Mouse (Mus musculus) heart, embryonic 10.5 days (tissue): ENCODE measurements around the gene Lrrc42. TPM values are rescaled to one million over a fixed set of nuclear protein-coding genes. Genes with fewer than 3 reads are reported as not detected.

Source experiments
- DNase-seq: peaks from one replicate; pipeline ENCODE4 v3.0.0-alpha.2; 2017; ENCODE audit warnings: low spot score
- H3K27ac ChIP-seq: fragments of 300-500 bp; sonication (generic); 2 replicates; pipeline ENCODE4 v1.5.1; 2016; ENCODE audit warnings: mild to moderate bottlenecking
- H3K27me3 ChIP-seq: fragments of 300-500 bp; sonication (generic); 2 replicates; pipeline ENCODE4 v1.6.1; 2016; ENCODE audit warnings: mild to moderate bottlenecking; ENCODE audit not compliant: poor library complexity, insufficient read depth, severe bottlenecking
- H3K36me3 ChIP-seq: fragments of 300-500 bp; sonication (generic); 2 replicates; pipeline ENCODE4 v1.6.1; 2016; ENCODE audit warnings: mild to moderate bottlenecking, moderate library complexity
- H3K4me1 ChIP-seq: fragments of 300-500 bp; sonication (generic); 2 replicates; pipeline ENCODE4 v1.6.1; 2016; ENCODE audit warnings: mild to moderate bottlenecking
- H3K4me3 ChIP-seq: fragments of 300-500 bp; sonication (generic); 2 replicates; pipeline ENCODE4 v1.5.1; 2016; ENCODE audit warnings: mild to moderate bottlenecking, moderate library complexity
- H3K9me3 ChIP-seq: fragments of 300-500 bp; sonication (generic); 2 replicates; pipeline ENCODE4 v1.6.1; 2016; ENCODE audit warnings: mild to moderate bottlenecking, moderate library complexity
- WGBS: fragments of 180-500 bp; shearing (Covaris S2); methylation state at CpG from one replicate; pipeline ENCODE4 v1.1.7; 2016; 5-methylcytosine and 5-hydroxymethylcytosine counted together
- polyA plus RNA-seq: library from polyadenylated mRNA; unstranded; fragments of >200 nt; fragmentation: Nextera tagmentation; extraction: Ambion mirVana; gene quantifications from 2 replicates; pipeline ENCODE4 v1.2.1, GENCODE M21; 2016

Lrrc42 gene
- polyA plus RNA-seq, 1 experiment from 2014 or later = 86.6 TPM

DNA sequence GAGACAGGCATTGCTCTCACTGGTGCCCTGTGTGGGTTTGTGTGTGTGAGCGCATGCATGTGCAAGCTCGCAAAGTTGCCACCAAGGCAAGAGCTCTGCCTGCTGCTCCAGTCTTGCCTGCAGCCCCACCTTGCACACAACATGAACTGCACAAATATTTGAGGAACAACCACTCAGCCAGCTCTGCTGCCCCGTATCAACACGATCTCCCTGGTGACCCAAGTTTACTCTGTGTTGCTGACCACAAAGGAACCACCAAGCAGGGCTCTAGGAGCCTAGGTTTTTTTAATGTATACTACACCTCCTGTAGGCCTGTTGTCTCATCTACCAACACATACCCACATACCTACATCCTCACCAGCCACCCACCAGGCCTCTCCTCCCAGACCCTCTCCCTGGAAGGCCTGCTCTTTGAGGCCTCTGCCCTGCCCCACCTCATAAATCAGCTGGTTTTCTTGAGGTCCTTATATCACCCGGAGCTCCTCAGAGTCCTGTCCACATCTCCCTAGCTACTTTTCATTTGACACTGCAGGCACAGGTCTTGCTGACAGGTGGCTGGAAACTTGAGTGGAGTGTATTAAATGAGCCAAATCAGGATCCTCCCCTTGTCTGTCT, 42.7 kb downstream of the Lrrc42 start:
- DNase-seq = no peak
- peaks cover 17% of the 10 kb centered on the region for H3K4me1 ChIP-seq
- H3K9me3 ChIP-seq = no peaks in the 10 kb centered on the region
- no peak overlapping the region for H3K4me3 ChIP-seq
- no peak overlapping the region for H3K27ac ChIP-seq
- peaks cover 7% of the 10 kb centered on the region; the same call in 1 of the 2 replicates for H3K27me3 ChIP-seq
- 73% methylated on average over 5 of the region's 5 CpGs for WGBS
- peaks cover 23% of the 10 kb centered on the region; the same call in 1 of the 2 replicates for H3K36me3 ChIP-seq

DNA sequence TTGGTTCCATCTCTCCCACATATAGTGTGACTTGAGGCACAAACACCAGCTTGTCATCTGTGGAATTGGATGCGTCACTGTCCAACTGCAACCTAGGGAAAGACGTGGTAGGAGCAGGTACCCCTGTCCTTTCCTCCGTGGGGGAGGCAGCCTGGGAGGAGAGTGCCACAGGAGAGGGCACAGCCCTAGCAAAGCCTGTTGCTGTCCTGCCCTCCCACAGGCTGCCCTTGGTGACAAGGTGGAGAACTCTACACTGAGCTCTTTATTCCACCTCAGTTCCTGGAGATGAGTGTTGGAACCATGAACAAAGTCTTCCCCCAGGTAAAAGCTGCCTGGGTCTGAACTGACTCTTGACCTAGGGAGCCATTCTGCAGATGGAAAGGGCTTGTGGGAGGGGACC, 44.5 kb downstream of the Lrrc42 start, which contains the start of gene Ldlrad1:
Ldlrad1 (plus strand) TSS at position 301 of the 400 bp plus-strand sequence.
- Histone ChIP-seq H3K4me3 (no peak within 1 kb of the TSS), H3K9me3 (no peaks in the 10 kb centered on the region), H3K36me3 (peaks cover 40% of the 10 kb centered on the region), H3K27ac (no peak within 1 kb of the TSS), H3K27me3 (0 out of 2 replicates have a peak, but pooled peaks cover 5% of the 10 kb centered on the region), H3K4me1 (peaks cover 17% of the 10 kb centered on the region)
- DNase-seq = no peak
- 78% methylated on average over 3 of the region's 3 CpGs for WGBS

DNA sequence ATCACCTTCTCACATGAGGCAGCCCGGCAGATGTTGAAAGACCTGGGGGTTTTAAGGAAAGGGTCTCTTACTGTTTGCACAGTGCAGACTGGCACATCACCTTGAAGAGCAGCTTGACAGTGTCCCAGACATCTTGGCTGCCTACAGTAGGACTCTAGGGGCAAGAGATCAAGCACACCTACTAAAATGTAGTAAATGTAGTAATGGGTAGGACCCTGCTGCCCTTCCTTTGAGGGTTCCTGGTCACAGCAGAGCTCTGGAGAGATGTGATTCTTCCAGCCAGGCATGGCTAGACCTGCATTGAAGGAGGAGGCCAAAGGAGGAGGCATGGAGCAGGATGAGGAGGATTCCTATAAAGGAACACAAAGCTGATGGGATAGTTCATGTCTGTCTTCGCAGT, 46.3 kb downstream of the Lrrc42 start:
- Histone ChIP-seq H3K36me3 (peaks cover 58% of the 10 kb centered on the region), H3K4me1 (peaks cover 8% of the 10 kb centered on the region), H3K27ac (no peak overlapping the region), H3K4me3 (no peak overlapping the region), H3K9me3 (no peaks in the 10 kb centered on the region), H3K27me3 (no peaks in the 10 kb centered on the region)
- WGBS = 92% methylated on average over 2 of the region's 2 CpGs
- DNase-seq = no peak

DNA sequence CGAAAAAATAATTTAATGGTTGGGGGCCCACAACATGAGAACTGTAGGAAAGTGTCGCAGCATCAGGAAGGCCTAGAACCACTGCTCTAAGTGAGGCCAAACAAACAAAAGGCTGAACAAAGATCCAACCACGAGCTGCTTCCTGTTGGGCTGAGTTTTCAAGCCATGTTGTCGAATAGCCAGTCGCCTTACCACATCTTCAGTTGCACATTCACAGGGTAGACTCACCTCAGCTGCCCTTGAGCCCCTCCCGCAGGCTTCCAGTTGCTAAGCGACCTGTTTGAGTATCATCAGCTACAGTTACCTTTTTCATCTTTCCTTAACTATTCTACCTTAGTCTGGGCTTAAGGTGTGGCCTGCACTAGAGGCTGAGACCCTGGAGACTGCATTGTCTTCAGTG, 50.3 kb downstream of the Lrrc42 start:
- DNase-seq = no peak
- no peak overlapping the region for H3K4me3 ChIP-seq
- no peaks in the 10 kb centered on the region for H3K4me1 ChIP-seq
- H3K9me3 ChIP-seq = no peaks in the 10 kb centered on the region
- H3K27ac ChIP-seq = no peak overlapping the region
- no peaks in the 10 kb centered on the region for H3K27me3 ChIP-seq
- 86% methylated on average over 7 of the region's 7 CpGs for WGBS
- H3K36me3 ChIP-seq = peaks cover 93% of the 10 kb centered on the region

DNA sequence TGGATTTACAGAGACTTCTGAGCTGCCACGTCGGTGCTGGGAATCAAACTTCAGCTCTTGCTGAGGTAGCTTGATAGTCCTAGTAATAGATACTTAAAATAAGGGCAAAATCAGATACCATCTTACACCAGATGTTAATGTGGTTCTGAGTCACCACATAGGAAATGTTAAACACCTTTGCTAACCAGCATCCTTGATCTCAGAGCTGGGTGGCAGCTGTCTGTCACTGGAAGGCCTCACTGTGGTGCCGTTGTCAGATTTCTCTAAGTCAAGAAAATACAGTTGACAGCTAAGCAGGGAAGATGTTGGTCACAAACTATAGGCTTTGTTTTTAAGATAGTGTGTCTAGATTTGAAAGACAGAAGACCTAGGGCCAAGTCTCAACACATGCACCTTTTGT, 51.6 kb downstream of the Lrrc42 start:
- DNase-seq = no peak
- Histone ChIP-seq H3K27ac (no peak overlapping the region), H3K9me3 (no peaks in the 10 kb centered on the region), H3K36me3 (peaks cover 93% of the 10 kb centered on the region), H3K4me3 (no peak overlapping the region), H3K27me3 (no peaks in the 10 kb centered on the region), H3K4me1 (no peaks in the 10 kb centered on the region)
- 91% methylated on average over 3 of the region's 3 CpGs for WGBS

DNA sequence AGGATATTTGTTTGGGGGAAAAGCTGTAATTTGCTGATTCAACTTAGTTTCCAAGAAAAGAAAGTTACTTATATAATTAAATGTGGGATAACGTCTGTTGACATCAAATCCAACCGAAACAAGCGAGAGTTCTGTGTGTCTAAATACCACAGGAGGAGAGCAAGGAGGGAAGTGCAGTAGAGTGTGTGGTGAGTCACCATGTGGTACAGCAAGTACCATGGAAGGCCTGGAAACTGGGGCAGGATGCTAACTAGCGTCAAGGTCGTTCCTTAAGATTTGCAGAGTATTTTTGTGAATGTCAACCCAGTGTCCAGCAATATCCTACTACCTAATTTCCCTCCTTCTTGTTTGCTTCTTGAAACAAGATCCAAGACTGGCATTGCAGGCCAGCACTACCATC, 55.3 kb downstream of the Lrrc42 start:
- DNase-seq = no peak
- 92% methylated on average over 5 of the region's 5 CpGs for WGBS
- H3K27me3 ChIP-seq = no peaks in the 10 kb centered on the region
- H3K4me1 ChIP-seq = no peaks in the 10 kb centered on the region
- no peak overlapping the region for H3K27ac ChIP-seq
- H3K9me3 ChIP-seq = no peaks in the 10 kb centered on the region
- peaks cover 91% of the 10 kb centered on the region for H3K36me3 ChIP-seq
- no peak overlapping the region for H3K4me3 ChIP-seq

DNA sequence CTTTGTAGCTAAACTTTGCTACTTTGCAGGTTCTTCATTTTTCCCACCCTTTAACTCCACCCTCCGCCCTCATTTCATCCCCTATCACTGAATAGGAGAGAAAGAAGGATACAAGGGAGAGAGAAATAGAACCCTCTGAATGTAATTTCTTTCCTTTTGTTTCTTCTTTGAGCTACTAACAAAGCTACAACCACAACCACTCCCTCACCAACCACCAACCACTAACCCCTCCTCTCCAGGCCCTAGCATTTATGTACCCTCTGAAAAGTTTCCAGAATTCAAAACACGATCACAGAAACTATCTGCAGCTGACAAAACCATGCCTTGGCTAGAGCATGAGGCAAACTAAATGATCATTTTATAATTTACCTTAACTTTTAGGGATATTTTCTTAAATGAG, 56.9 kb downstream of the Lrrc42 start:
- WGBS = 98% methylated on average over 2 of the region's 2 CpGs
- Histone ChIP-seq H3K27me3 (no peaks in the 10 kb centered on the region), H3K27ac (no peak overlapping the region), H3K4me3 (no peak overlapping the region), H3K9me3 (no peaks in the 10 kb centered on the region), H3K36me3 (peaks cover 86% of the 10 kb centered on the region), H3K4me1 (no peaks in the 10 kb centered on the region)
- DNase-seq = no peak

DNA sequence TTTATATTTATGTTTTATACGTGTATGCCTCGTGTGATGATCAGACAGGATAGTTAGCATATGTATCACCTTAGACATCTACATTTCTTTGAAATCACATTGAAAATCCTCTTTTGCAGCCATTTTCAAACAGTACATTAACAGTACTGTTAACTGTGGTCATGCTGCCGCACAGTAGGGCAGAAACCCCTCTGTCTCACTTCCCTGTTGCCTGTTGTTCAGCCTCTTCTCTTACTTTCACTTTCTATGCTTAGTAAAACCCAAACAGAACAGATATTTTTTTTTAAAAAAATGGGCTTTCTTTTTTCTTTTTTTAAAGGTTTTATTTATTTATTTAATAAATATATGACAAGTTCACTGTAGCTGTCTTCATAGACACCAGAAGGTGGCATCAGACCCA, 59.5 kb downstream of the Lrrc42 start:
- Histone ChIP-seq H3K4me3 (no peak overlapping the region), H3K27me3 (no peaks in the 10 kb centered on the region), H3K27ac (no peak overlapping the region), H3K36me3 (peaks cover 84% of the 10 kb centered on the region), H3K4me1 (no peaks in the 10 kb centered on the region), H3K9me3 (no peaks in the 10 kb centered on the region)
- WGBS = 95% methylated on average over 3 of the region's 3 CpGs
- DNase-seq = no peak

DNA sequence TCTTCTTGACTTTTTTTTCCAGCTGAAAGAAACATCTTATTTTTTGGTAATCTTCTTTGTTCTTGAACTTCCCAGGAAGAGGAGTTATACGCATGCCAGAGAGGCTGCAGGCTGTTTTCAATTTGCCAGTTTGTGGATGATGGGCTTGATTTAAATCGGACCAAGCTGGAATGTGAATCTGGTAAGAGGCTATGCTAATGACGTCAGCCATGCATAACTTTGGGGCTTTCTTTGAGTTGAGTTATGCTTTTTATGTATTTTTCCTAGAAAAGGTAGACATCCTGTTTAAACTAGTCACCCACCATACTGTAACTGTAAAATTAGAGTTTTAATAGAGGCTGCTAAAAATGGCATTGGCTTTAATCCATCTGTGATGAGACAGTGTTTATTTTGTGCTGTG, 67.6 kb downstream of the Lrrc42 start:
- DNase-seq = no peak
- no peak overlapping the region for H3K4me3 ChIP-seq
- WGBS = 81% methylated on average over 3 of the region's 3 CpGs

More for the DNA sequence above, 67.6 kb downstream of the Lrrc42 start:
- Histone ChIP-seq H3K9me3 (no peaks in the 10 kb centered on the region), H3K27ac (no peak overlapping the region), H3K4me1 (peaks cover 6% of the 10 kb centered on the region; the same call in 1 of the 2 replicates), H3K27me3 (no peaks in the 10 kb centered on the region), H3K36me3 (peaks cover 44% of the 10 kb centered on the region)

Other genes starting within 250 kb of the Lrrc42 start
- 117 and 120 TPM in 2 replicates for gene Mrpl37, start 186.7 kb downstream of the Lrrc42 start, polyA plus RNA-seq
- gene Cyb5rl, start 186.5 kb downstream of the Lrrc42 start, polyA plus RNA-seq = 5.1 and 7.3 TPM in 2 replicates
- gene Cdcp2, start 156.6 kb downstream of the Lrrc42 start, polyA plus RNA-seq = not detected in 2 replicates
- 292 and 299 TPM in 2 replicates for gene Tmem59, start 75.1 kb downstream of the Lrrc42 start, polyA plus RNA-seq
- 17.8 and 21.3 TPM in 2 replicates for gene Tceanc2, start 74.4 kb downstream of the Lrrc42 start, polyA plus RNA-seq
- not detected in 2 replicates for gene Ldlrad1, start 44.4 kb downstream of the Lrrc42 start, polyA plus RNA-seq
- gene Hspb11, start 61 bp upstream of the Lrrc42 start, polyA plus RNA-seq = 39.4 and 43.4 TPM in 2 replicates
- gene Dio1, start 53.6 kb upstream of the Lrrc42 start, polyA plus RNA-seq = not detected in 2 replicates
- gene Yipf1, start 60.8 kb upstream of the Lrrc42 start, polyA plus RNA-seq = 43.3 and 45.4 TPM in 2 replicates
- gene Ndc1, start 114.3 kb upstream of the Lrrc42 start, polyA plus RNA-seq = 38.1 and 39.3 TPM in 2 replicates
- 0.25 and 2.0 TPM in 2 replicates for gene Glis1, start 181.1 kb upstream of the Lrrc42 start, polyA plus RNA-seq